Mouse (Mus musculus) lung, postnatal 4 days (tissue): ENCODE data around the gene Arhgap32.

Experiments
- DNase-seq, 2 experiments: peaks; one replicate each; pipeline ENCODE4 v3.0.0; 2021

Arhgap32 gene

DNA sequence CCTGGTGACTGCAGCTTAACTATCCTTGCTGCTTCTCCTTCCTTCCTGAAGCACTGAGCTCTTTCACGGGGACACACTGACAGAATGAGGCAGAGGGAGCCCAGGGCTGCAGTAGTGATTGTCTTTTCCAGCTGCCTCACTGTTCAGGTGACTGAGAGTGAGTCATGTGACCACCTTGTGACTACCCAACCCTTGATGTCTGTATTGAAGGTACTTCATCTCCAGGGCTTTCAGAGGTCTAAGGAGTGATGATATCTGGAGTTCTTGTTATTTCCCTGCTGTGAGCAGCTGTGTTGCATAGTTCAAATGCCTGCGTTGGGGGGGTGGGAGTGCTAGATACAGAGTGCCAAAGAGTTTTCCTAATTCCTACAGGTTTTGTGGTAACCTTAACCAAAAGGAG is 141.9 kb downstream of the Arhgap32 start:
- DNase-seq = no peak

DNA sequence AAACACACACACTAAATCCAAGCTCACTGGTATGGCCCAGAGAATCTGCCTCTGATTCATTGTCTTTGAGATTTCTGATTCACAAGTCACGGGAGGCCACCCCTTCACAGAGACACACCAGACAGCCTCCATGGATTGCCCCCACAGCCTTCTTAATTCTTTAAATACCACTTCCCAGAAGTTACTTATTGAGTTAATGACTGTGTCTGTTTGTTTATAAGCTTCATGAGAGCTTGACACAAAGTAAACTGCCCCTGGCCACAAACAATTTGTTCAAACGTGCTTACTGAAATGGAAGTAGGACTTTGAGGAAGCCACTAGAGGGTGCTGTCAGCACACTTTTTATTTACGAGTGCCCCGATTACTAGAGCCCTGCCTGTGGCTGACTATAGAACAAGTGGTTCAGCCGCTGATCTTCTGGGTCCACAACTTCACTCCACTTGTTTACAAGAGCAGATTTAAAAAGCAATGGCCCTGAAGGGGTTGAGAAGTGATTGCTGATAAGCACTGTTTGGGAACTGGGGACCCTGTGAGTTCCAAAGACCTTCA is 156.0 kb downstream of the Arhgap32 start:
- peak; percentile 36 to 77 for DNase-seq

GRCm38 (mm10) chr9:32278052-32278451 is 162.1 kb downstream of the Arhgap32 start:
- DNase-seq = no peak

GRCm38 (mm10) chr9:32279789-32280188 is 163.9 kb downstream of the Arhgap32 start:
- no peak for DNase-seq

- no peak for DNase-seq
Measured at GRCm38 (mm10) chr9:32280456-32280855, 164.5 kb downstream of the Arhgap32 start.

GRCm38 (mm10) chr9:32283591-32283990 is 167.7 kb downstream of the Arhgap32 start:
- DNase-seq = no peak

GRCm38 (mm10) chr9:32291618-32292017 is 175.7 kb downstream of the Arhgap32 start:
- DNase-seq = no peak

- DNase-seq = peak; percentile 16 to 34
Measured at GRCm38 (mm10) chr9:32292686-32293085, 176.8 kb downstream of the Arhgap32 start.

- no peak for DNase-seq
Measured at GRCm38 (mm10) chr9:32295061-32295800, 179.3 kb downstream of the Arhgap32 start.

- DNase-seq = no peak
Measured at GRCm38 (mm10) chr9:32302501-32303150, 186.7 kb downstream of the Arhgap32 start.

- DNase-seq = no peak
Measured at GRCm38 (mm10) chr9:32311786-32312185, 195.8 kb downstream of the Arhgap32 start.

GRCm38 (mm10) chr9:32312208-32312607 is 196.3 kb downstream of the Arhgap32 start:
- no peak for DNase-seq

- peak; percentile 29 to 76 for DNase-seq
Measured at GRCm38 (mm10) chr9:32314071-32314470, 198.1 kb downstream of the Arhgap32 start.

GRCm38 (mm10) chr9:32315999-32316398 is 200.1 kb downstream of the Arhgap32 start:
- no peak for DNase-seq
